Mouse (Mus musculus) CD4-positive helper T cell, adult 2 months (primary cell): ENCODE measurements around the gene Sult4a1.

Source experiments
- DNase-seq: peaks from one replicate; pipeline ENCODE4 v3.0.0-alpha.2; 2012; ENCODE audit warnings: low read depth, missing footprints, low spot score

Sult4a1 gene

DNA sequence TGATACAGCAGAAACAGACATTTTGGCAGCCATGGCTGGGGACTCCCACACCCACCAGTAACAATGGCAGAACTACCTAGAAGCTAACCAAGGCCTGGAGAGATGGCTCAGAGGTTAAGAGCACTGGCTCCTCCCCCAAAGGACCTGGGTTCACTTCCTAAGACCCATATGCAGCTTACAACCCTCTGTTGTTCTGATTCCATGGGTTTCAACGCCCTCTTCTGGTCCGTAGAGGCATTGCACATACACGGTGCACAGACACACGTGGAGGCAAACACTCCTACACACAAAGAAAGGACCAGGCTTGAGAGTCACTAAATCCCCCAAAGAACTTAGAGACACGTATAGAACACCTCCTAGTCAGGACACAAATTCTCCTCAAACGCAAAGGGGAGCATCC lies 60.0 kb downstream of the Sult4a1 start:
- DNase-seq, result no peak

DNA sequence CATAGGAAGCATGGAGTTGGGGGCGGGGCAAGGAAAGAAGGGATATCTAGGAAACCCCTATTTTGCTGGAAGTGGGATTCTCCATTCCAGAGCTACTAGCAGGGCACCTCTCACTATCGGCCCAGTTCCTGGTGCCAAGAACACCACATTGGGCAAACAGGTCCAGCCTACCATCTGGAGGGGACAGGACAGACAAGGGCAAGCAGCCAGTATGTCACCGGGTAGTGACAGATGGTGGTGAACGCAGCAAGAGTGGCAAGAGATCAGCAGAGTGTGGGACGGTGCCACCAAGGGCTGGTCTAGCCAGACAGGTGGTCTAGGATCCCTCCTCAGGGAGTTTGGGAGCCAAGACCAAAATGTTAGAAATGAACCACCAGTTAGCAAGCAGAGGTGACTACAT lies 68.5 kb downstream of the Sult4a1 start:
- DNase-seq, result no peak
